24 mouse cellular contexts compared by ENCODE assay signal in genomic region chr11:89569391-89570145, GRCm38 (mm10).
A peak's percentile ranks its signal among the peaks of the same experiment; 100 is the strongest.
DNase-seq lines count a peak whose midpoint lies in the region; ATAC-seq and TF ChIP-seq lines count a peak whose summit lies in the region.
"Had no signal": no experiment of that assay in that cellular context is flagged by ENCODE, and none has a peak within 500 bp of the region (broad histone marks: within the 10 kb centered on the region; RNA-seq: fewer than 3 reads in every experiment).

No protein-coding gene starts in this region.

- no peaks in the 10 kb centered on the region for H3K4me1 ChIP-seq in embryonic facial prominence, embryonic 14.5 days (ENCODE audit: control insufficient read depth, insufficient read depth, low read length)
- H3K4me1 ChIP-seq in embryonic facial prominence, embryonic 10.5 days, result 0 out of 2 replicates have a peak, but pooled peaks cover 5% of the 10 kb centered on the region
- no peaks in the 10 kb centered on the region; the same call in 1 of the 2 replicates for H3K4me1 ChIP-seq in lung, embryonic 14.5 days (ENCODE audit: insufficient read depth)
- H3K4me1 ChIP-seq: embryonic facial prominence, embryonic 15.5 days; forebrain, embryonic 15.5 days; megakaryocyte, embryonic 14.5 days; midbrain, embryonic 15.5 days; neural tube, embryonic 13.5 days had no signal

- H3K9me3 ChIP-seq in embryonic facial prominence, embryonic 14.5 days (ENCODE audit: control insufficient read depth, low read length), result no peaks in the 10 kb centered on the region
- no peaks in the 10 kb centered on the region for H3K9me3 ChIP-seq in embryonic facial prominence, embryonic 10.5 days
- H3K9me3 ChIP-seq in lung, embryonic 14.5 days (ENCODE audit: low read depth, low read length), result no peaks in the 10 kb centered on the region
- H3K9me3 ChIP-seq: embryonic facial prominence, embryonic 15.5 days; forebrain, embryonic 15.5 days; heart, embryonic 13.5 days; midbrain, embryonic 15.5 days; neural tube, embryonic 13.5 days had no signal

- WGBS in embryonic facial prominence, embryonic 14.5 days, result 39% methylated on average over 11 of the region's 11 CpGs
- 74% methylated on average over 11 of the region's 11 CpGs for WGBS in embryonic facial prominence, embryonic 10.5 days
- WGBS in lung, embryonic 14.5 days, result 49% methylated on average over 11 of the region's 11 CpGs

- H3K27ac ChIP-seq in embryonic facial prominence, embryonic 14.5 days (replicated peaks; ENCODE audit: low read depth, low read length), result no peak overlapping the region
- no peak overlapping the region for H3K27ac ChIP-seq in embryonic facial prominence, embryonic 10.5 days (replicated peaks)
- H3K27ac ChIP-seq in lung, embryonic 14.5 days (ENCODE audit: low read depth), result no peak overlapping the region
- H3K27ac ChIP-seq: embryonic facial prominence, embryonic 15.5 days; forebrain, embryonic 15.5 days; heart, embryonic 13.5 days; hindbrain, postnatal 0 days; midbrain, embryonic 15.5 days; neural tube, embryonic 13.5 days had no signal

- H3K36me3 ChIP-seq in embryonic facial prominence, embryonic 14.5 days (ENCODE audit: control insufficient read depth, insufficient read depth, low read length), result no peaks in the 10 kb centered on the region
- no peaks in the 10 kb centered on the region for H3K36me3 ChIP-seq in embryonic facial prominence, embryonic 10.5 days (replicated peaks)
- no peaks in the 10 kb centered on the region for H3K36me3 ChIP-seq in lung, embryonic 14.5 days (ENCODE audit: insufficient read depth)
- H3K36me3 ChIP-seq: embryonic facial prominence, embryonic 15.5 days; forebrain, embryonic 15.5 days; heart, embryonic 13.5 days; midbrain, embryonic 15.5 days; neural tube, embryonic 13.5 days had no signal

- no peak for ATAC-seq in embryonic facial prominence, embryonic 14.5 days (ENCODE audit: low read depth)
- no peak for ATAC-seq in lung, embryonic 14.5 days (ENCODE audit: insufficient read depth)
- ATAC-seq: forebrain, embryonic 15.5 days; hindbrain, postnatal 0 days; intestine, embryonic 16.5 days; liver, postnatal 0 days; midbrain, embryonic 15.5 days had no signal

- no peaks in the 10 kb centered on the region for H3K27me3 ChIP-seq in embryonic facial prominence, embryonic 14.5 days (replicated peaks; ENCODE audit: control insufficient read depth, insufficient read depth, low read length)
- H3K27me3 ChIP-seq in embryonic facial prominence, embryonic 10.5 days (replicated peaks; ENCODE audit: low read depth, poor library complexity, severe bottlenecking), result no peaks in the 10 kb centered on the region
- no peaks in the 10 kb centered on the region for H3K27me3 ChIP-seq in lung, embryonic 14.5 days (ENCODE audit: insufficient read depth, low read length)
- H3K27me3 ChIP-seq: embryonic facial prominence, embryonic 15.5 days; forebrain, embryonic 15.5 days; megakaryocyte, embryonic 14.5 days; midbrain, embryonic 15.5 days; neural tube, embryonic 13.5 days had no signal

- DNase-seq in embryonic facial prominence, embryonic 14.5 days (ENCODE audit: low spot score), result peak; percentile 73
- DNase-seq in embryonic facial prominence, embryonic 10.5 days (ENCODE audit: low spot score), result no peak
- DNase-seq in lung, embryonic 14.5 days, result peak; percentile 40
- no peak for DNase-seq in lung, postnatal 25 days (ENCODE audit: low spot score)
- peak; percentile 74 for DNase-seq in adrenal gland, postnatal 25 days
- DNase-seq in ovary, postnatal 14 days (ENCODE audit: low spot score), result no peak
- DNase-seq in urinary bladder, postnatal 10 days (ENCODE audit: low spot score), result no peak
- DNase-seq: cerebellum, adult 8-10 months; cerebellum, postnatal 36 days; embryo, embryonic 11 days; gastrocnemius, postnatal 14 days; heart, adult 18-20 months; heart, postnatal 14 days; liver, postnatal 0 days; lung, postnatal 36 days had no signal

- H3K4me2 ChIP-seq in embryonic facial prominence, embryonic 14.5 days (ENCODE audit: low read depth, low read length), result no peak overlapping the region
- no peak overlapping the region for H3K4me2 ChIP-seq in lung, embryonic 14.5 days
- H3K4me2 ChIP-seq: embryonic facial prominence, embryonic 15.5 days; forebrain, embryonic 15.5 days; heart, embryonic 13.5 days; midbrain, embryonic 15.5 days; neural tube, embryonic 13.5 days had no signal

- no peak overlapping the region for H3K9ac ChIP-seq in embryonic facial prominence, embryonic 14.5 days (ENCODE audit: low read depth, low read length)
- no peak overlapping the region for H3K9ac ChIP-seq in lung, embryonic 14.5 days
- H3K9ac ChIP-seq: embryonic facial prominence, embryonic 15.5 days; forebrain, embryonic 15.5 days; heart, embryonic 13.5 days; liver, postnatal 0 days; midbrain, embryonic 15.5 days; neural tube, embryonic 13.5 days had no signal

- no peak overlapping the region for H3K4me3 ChIP-seq in embryonic facial prominence, embryonic 14.5 days (ENCODE audit: low read depth, low read length)
- no peak overlapping the region for H3K4me3 ChIP-seq in embryonic facial prominence, embryonic 10.5 days
- no peak overlapping the region for H3K4me3 ChIP-seq in lung, embryonic 14.5 days (ENCODE audit: low read depth, low read length)
- H3K4me3 ChIP-seq: embryonic facial prominence, embryonic 15.5 days; forebrain, embryonic 15.5 days; heart, embryonic 13.5 days; megakaryocyte, embryonic 14.5 days; midbrain, embryonic 15.5 days; myocyte; neural tube, embryonic 13.5 days had no signal

- TF ChIP-seq CTCF in lung, embryonic 14.5 days (IDR thresholded peaks at IDR 0.05; ENCODE audit: low read depth), result no peak

Comparison
In these comparisons a context has a peak if more than half of its experiments do, and no peak if none do; other contexts are left out.
1. DNase-seq: peak in embryonic facial prominence, embryonic 14.5 days (single experiment), lung, embryonic 14.5 days (single experiment) and adrenal gland, postnatal 25 days (single experiment); none in embryonic facial prominence, embryonic 10.5 days (single experiment), lung, postnatal 25 days (single experiment), ovary, postnatal 14 days (single experiment) and urinary bladder, postnatal 10 days (single experiment).